Mouse (Mus musculus) midbrain, embryonic 11.5 days (tissue): Measurements from ENCODE around the gene Zfp445. TPM values are rescaled to one million over a fixed set of nuclear protein-coding genes. Genes with fewer than 3 reads are reported as not detected.
"Not testable (repeated sequence)": the region's sequence is repeated elsewhere in the genome, so short reads cannot be mapped to it uniquely, and the experiment has no call there.

Experiments
- ATAC-seq: fragments of 200-750 bp; cut with Nextera tagmentation; 2 replicates; pipeline ENCODE4 v1.8.0; 2017; ENCODE audit warnings: moderate TSS enrichment, moderate library complexity; ENCODE audit not compliant: low FRiP score
- DNase-seq: peaks from one replicate; pipeline ENCODE4 v3.0.0; 2015; ENCODE audit warnings: low spot score; ENCODE audit errors: missing footprints
- H3K27ac ChIP-seq: fragments of 300-500 bp; sonication (generic); 2 replicates; pipeline ENCODE4 v1.5.1; 2014; ENCODE audit warnings: low read depth, low read length
- H3K27me3 ChIP-seq: fragments of 300-500 bp; sonication (generic); 2 replicates; pipeline ENCODE4 v1.6.1; 2014; ENCODE audit warnings: mild to moderate bottlenecking, low read length, moderate library complexity, mixed read lengths; ENCODE audit not compliant: control insufficient read depth, insufficient read depth
- H3K36me3 ChIP-seq: fragments of 300-500 bp; sonication (generic); 2 replicates; pipeline ENCODE4 v1.6.1; 2014; ENCODE audit warnings: mild to moderate bottlenecking, low read length, moderate library complexity, mixed read lengths; ENCODE audit not compliant: control insufficient read depth, insufficient read depth
- H3K4me1 ChIP-seq: fragments of 300-500 bp; sonication (generic); 2 replicates; pipeline ENCODE4 v1.6.1; 2014; ENCODE audit warnings: low read length; ENCODE audit not compliant: control insufficient read depth, insufficient read depth
- H3K4me2 ChIP-seq: fragments of 300-500 bp; sonication (generic); 2 replicates; pipeline ENCODE4 v1.6.1; 2014; ENCODE audit warnings: mild to moderate bottlenecking, moderate library complexity
- H3K4me3 ChIP-seq: fragments of 300-500 bp; sonication (generic); 2 replicates; pipeline ENCODE4 v1.5.1; 2014; ENCODE audit warnings: low read depth, low read length
- H3K9ac ChIP-seq: fragments of 300-500 bp; sonication (generic); 2 replicates; pipeline ENCODE4 v1.6.1; 2014; ENCODE audit warnings: low read length
- H3K9me3 ChIP-seq: fragments of 300-500 bp; sonication (generic); 2 replicates; pipeline ENCODE4 v1.6.1; 2016; ENCODE audit warnings: low read length; ENCODE audit not compliant: control insufficient read depth
- WGBS: fragments of 180-500 bp; shearing (Covaris S2); extraction: QIAGEN DNeasy Blood & Tissue Kit; methylation state at CpG from one replicate; pipeline ENCODE4 v1.1.7; 2014; 5-methylcytosine and 5-hydroxymethylcytosine counted together
- polyA plus RNA-seq: library from polyadenylated mRNA; unstranded; fragments of >200 nt; fragmentation: Nextera tagmentation; extraction: Ambion mirVana; gene quantifications from 2 replicates; pipeline ENCODE4 v1.2.1, GENCODE M21; 2014

The Zfp445 gene
- polyA plus RNA-seq, 1 experiment from 2014 or later, result 79.9 TPM

DNA sequence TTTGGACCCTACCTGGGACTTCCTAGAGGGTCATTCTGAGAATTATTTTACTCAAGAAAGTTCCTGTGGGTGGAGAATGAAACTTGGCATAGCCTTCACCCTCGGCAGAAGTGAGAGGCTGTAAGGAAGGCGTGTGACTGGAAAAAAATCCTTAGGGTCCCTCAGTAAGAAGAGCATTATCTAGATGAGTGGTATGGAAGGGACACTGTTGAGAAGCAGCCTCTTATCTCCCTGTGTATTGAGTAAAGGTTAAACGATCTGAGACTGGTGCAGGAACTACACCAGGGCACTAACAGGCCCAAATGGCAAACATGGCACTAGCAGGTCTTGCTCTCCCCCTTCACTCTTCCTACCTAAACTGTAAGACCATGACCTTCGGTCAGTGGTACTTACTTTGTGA, 386 bp upstream of the Zfp445 start:
- Histone ChIP-seq H3K4me1 (peaks cover 8% of the 10 kb centered on the region), H3K27me3 (no peaks in the 10 kb centered on the region; the same call in 1 of the 2 replicates), H3K4me2 (peak overlapping the region; percentile 67), H3K36me3 (peaks cover 13% of the 10 kb centered on the region), H3K9me3 (peaks cover 8% of the 10 kb centered on the region; the same call in 1 of the 2 replicates), H3K27ac (no peak overlapping the region), H3K4me3 (peak overlapping the region; percentile 78), H3K9ac (peak overlapping the region; percentile 92)
- 89% methylated on average over 4 of the region's 4 CpGs for WGBS
- ATAC-seq (no peak; the same call in 1 of the 2 replicates), DNase-seq (no peak)

DNA sequence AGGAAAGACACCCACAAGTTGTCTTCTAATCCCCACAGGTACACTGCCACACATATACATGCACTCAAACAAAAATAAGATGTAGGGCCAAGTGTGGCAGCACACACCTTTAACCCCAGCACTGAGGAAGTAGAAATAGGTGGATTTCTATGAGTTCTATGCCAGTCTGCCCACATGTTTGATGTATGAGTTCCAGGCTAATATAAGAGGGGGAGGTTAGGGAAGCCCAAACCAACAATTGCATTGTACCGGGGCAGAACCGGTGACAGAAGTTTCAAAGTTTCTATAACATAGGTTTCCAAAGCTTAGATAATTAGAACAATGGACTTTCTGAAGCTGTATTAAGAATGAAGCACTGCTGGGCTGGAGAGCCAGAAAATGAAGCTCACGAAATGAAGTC, 958 bp downstream of the Zfp445 start:
- peaks cover 8% of the 10 kb centered on the region for H3K4me1 ChIP-seq
- H3K9me3 ChIP-seq, result peaks cover 15% of the 10 kb centered on the region; the same call in 1 of the 2 replicates
- peak overlapping the region; percentile 67 for H3K4me2 ChIP-seq
- H3K36me3 ChIP-seq, result peaks cover 26% of the 10 kb centered on the region
- H3K4me3 ChIP-seq, result peak overlapping the region; percentile 78
- DNase-seq (no peak), ATAC-seq (no peak)
- WGBS, result 66% methylated on average over 3 of the region's 3 CpGs
- peak overlapping the region; percentile 92 for H3K9ac ChIP-seq
- H3K27me3 ChIP-seq, result no peaks in the 10 kb centered on the region
- H3K27ac ChIP-seq, result no peak overlapping the region

DNA sequence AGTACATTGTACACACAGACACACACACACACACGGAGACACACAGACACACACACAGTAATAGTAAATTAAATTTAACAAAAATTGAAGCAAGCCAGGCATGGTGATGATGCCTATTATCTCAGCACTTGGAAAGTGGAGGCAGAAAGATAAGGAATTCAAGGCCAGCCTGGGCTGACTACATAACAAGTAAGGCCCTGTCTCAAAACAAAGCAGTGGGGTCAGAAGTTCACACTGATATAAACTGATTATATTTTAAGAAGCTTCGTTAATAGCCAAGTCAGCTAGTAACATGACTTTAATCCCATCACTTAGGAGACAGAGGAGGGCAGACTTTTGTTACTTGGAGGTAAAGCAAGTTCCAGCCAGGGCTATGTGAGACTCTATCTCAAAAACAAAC, 2.1 kb downstream of the Zfp445 start:
- H3K4me2 ChIP-seq, result no peak overlapping the region

DNA sequence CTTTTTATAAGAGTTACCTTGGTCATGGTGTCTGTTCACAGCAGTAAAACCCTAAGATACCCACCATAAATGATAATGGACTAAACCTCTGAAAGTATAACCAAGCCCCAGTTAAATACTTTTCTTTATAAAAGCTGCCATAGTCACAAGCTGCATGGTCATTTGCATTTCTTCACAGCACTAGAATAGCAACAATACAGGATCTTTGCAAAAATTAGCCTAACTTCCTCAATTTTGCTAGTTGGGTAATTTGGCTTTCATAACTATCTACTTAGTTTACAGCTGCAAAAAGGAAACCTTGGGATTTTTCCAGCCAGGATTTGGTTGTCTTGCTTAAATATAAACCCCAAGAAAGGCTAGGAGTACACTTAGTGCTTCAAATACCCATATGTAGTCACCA, 5.1 kb downstream of the Zfp445 start:
- ATAC-seq (no peak), DNase-seq (no peak)
- H3K4me3 ChIP-seq, result no peak overlapping the region
- no peak overlapping the region for H3K27ac ChIP-seq
- no peaks in the 10 kb centered on the region for H3K27me3 ChIP-seq
- H3K9me3 ChIP-seq, result peaks cover 13% of the 10 kb centered on the region; the same call in 1 of the 2 replicates
- peaks cover 8% of the 10 kb centered on the region for H3K4me1 ChIP-seq
- H3K36me3 ChIP-seq, result peaks cover 57% of the 10 kb centered on the region
- H3K9ac ChIP-seq, result no peak overlapping the region
- no peak overlapping the region for H3K4me2 ChIP-seq

More for the DNA sequence above, 2.1 kb downstream of the Zfp445 start:
- Histone ChIP-seq H3K4me1 (peaks cover 8% of the 10 kb centered on the region), H3K27ac (no peak overlapping the region), H3K9me3 (peaks cover 18% of the 10 kb centered on the region; the same call in 1 of the 2 replicates), H3K27me3 (no peaks in the 10 kb centered on the region), H3K9ac (no peak overlapping the region), H3K4me3 (no peak overlapping the region), H3K36me3 (peaks cover 37% of the 10 kb centered on the region)
- DNase-seq, result no peak
- 96% methylated on average over 2 of the region's 2 CpGs for WGBS
- ATAC-seq, result no peak

DNA sequence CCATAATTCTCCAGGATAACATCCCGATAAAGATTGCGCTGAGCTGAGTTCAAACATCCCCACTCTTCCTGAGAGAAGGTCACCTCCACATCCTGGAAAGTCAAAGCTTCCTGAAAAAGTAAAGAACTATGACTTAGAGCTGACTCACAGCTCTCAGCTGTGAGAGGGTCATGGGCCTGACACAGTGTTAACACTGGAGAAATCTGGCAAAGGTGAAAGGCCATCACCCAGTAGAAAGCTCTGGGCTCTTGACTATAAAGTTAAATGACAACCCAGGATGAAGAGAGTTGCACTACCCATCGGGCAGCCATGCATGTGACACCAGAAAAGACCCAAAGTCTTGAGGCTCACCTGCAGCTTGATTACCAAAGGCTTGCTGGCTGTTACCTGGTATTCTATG, 9.1 kb downstream of the Zfp445 start:
- DNase-seq, result no peak
- peaks cover 13% of the 10 kb centered on the region; the same call in 1 of the 2 replicates for H3K9me3 ChIP-seq
- peaks cover 82% of the 10 kb centered on the region for H3K36me3 ChIP-seq
- ATAC-seq, result no peak
- WGBS, result 97% methylated on average over 3 of the region's 3 CpGs
- H3K4me1 ChIP-seq, result no peaks in the 10 kb centered on the region
- H3K27me3 ChIP-seq, result no peaks in the 10 kb centered on the region
- no peak overlapping the region for H3K9ac ChIP-seq
- H3K27ac ChIP-seq, result no peak overlapping the region
- no peak overlapping the region for H3K4me3 ChIP-seq
- H3K4me2 ChIP-seq, result no peak overlapping the region

DNA sequence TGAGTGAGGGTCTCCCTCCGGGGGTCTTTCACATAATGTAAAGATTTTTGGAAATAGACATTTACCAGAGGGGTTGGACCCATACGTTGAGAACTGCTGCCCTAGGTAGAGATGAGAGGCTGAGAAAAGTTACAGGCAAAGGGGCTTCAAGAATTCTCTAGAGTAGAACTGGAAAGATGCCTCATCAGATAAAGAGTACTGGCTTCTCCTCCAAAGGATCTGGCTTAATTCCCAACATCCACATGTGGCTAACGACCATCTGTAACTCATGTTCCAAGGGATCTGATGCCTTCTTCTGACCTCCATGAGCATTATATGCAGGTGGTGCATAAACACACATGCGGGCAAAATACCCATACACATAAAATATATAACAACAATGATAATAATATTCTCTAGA, 10.2 kb downstream of the Zfp445 start:
- H3K36me3 ChIP-seq, result peaks cover 78% of the 10 kb centered on the region
- H3K4me3 ChIP-seq, result no peak overlapping the region
- 96% methylated on average over 4 of the region's 4 CpGs for WGBS
- H3K27ac ChIP-seq, result no peak overlapping the region
- no peak for DNase-seq
- H3K9me3 ChIP-seq, result peaks cover 5% of the 10 kb centered on the region; the same call in 1 of the 2 replicates
- no peaks in the 10 kb centered on the region for H3K4me1 ChIP-seq
- ATAC-seq, result no peak
- no peak overlapping the region for H3K9ac ChIP-seq
- H3K4me2 ChIP-seq, result no peak overlapping the region
- no peaks in the 10 kb centered on the region for H3K27me3 ChIP-seq

DNA sequence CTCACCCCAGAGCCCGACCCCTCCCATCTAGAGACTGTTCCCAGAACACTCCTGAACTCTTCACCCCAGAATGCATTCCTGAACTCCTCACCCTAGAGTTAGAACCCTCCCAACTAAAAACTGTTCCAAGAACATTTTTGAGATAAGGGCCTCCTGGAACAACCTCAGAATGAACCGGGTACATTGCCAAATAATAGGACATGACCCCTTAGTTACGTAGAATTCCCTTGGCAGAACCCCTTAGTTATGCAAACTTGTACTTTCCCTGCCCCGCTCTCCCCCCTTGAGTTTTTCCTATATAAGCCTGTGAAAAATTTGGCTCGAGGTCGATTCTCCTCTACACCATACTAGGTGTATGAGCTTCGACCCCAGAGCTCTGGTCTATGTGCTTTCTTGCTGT, 10.7 kb downstream of the Zfp445 start:
- H3K36me3 ChIP-seq, result peaks cover 73% of the 10 kb centered on the region
- H3K9ac ChIP-seq, H3K4me2 ChIP-seq, H3K27me3 ChIP-seq, H3K4me3 ChIP-seq, H3K9me3 ChIP-seq, DNase-seq, H3K4me1 ChIP-seq, H3K27ac ChIP-seq, ATAC-seq: not testable (repeated sequence)
- WGBS, result 95% methylated on average over 2 of the region's 7 CpGs

DNA sequence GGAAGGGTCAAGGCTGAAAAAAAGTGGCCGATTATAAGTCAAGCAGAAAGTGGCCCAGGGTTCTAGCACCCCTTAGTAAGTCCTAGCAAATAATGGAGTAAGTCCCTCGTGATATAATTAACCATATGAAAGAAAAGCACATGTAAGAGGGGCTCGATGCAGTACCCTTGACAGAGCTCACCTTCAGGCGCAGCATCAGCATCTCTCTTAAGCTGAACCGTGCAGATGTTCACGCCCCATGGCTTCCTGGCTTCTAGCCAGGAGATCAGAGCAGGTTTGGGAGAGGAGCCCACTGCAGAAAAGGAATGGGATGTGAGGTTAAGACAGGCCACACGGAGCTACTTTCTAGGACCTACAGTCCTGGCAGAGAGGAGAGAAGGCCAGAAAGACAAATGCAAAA, 11.3 kb downstream of the Zfp445 start:
- no peak overlapping the region for H3K27ac ChIP-seq
- no peak overlapping the region for H3K9ac ChIP-seq
- DNase-seq (no peak), ATAC-seq (no peak)
- no peaks in the 10 kb centered on the region for H3K27me3 ChIP-seq
- H3K4me1 ChIP-seq, result no peaks in the 10 kb centered on the region
- WGBS, result 92% methylated on average over 7 of the region's 7 CpGs
- peaks cover 71% of the 10 kb centered on the region for H3K36me3 ChIP-seq
- no peaks in the 10 kb centered on the region; the same call in 1 of the 2 replicates for H3K9me3 ChIP-seq
- no peak overlapping the region for H3K4me2 ChIP-seq
- no peak overlapping the region for H3K4me3 ChIP-seq

DNA sequence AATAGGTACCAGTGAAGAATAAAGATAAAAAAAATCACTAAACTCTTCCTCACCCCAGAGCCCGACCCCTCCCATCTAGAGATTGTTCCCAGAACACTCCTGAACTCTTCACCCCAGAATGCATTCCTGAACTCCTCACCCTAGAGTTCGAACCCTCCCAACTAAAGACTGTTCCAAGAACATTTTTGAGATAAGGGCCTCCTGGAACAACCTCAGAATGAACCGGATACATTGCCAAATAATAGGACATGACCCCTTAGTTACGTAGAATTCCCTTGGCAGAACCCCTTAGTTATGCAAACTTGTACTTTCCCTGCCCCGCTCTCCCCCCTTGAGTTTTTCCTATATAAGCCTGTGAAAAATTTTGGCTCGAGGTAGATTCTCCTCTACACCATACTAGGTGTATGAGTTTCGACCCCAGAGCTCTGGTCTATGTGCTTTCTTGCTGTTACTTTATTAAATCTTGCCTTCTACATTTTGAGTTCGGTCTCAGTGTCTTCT, 17.9 kb downstream of the Zfp445 start:
- H3K9ac ChIP-seq, H3K4me3 ChIP-seq, H3K27ac ChIP-seq, H3K27me3 ChIP-seq, DNase-seq, ATAC-seq, H3K9me3 ChIP-seq, H3K4me2 ChIP-seq, H3K4me1 ChIP-seq: not testable (repeated sequence)
- H3K36me3 ChIP-seq, result peaks cover 26% of the 10 kb centered on the region
- WGBS, result 97% methylated on average over 6 of the region's 8 CpGs
